Comparison of ENCODE assay signal across 19 mouse cellular contexts in genomic region chr19:20702074-20702473, GRCm38 (mm10). TPM values are rescaled to one million over a fixed set of nuclear protein-coding genes. Genes with fewer than 3 reads are reported as not detected.
DNase-seq lines count a peak whose midpoint lies in the region; ATAC-seq and TF ChIP-seq lines count a peak whose summit lies in the region.
"Had no signal": no experiment of that assay in that cellular context is flagged by ENCODE, and none has a peak within 500 bp of the region (broad histone marks: within the 10 kb centered on the region; RNA-seq: fewer than 3 reads in every experiment).

No protein-coding gene starts in this region.

- no peaks in the 10 kb centered on the region for H3K27me3 ChIP-seq in midbrain, embryonic 11.5 days (ENCODE audit: control insufficient read depth, insufficient read depth, low read length)
- no peaks in the 10 kb centered on the region for H3K27me3 ChIP-seq in midbrain, postnatal 0 days (ENCODE audit: insufficient read depth, low read length)
- H3K27me3 ChIP-seq in embryonic facial prominence, embryonic 10.5 days (replicated peaks; ENCODE audit: low read depth, poor library complexity, severe bottlenecking) = no peaks in the 10 kb centered on the region
- no peaks in the 10 kb centered on the region for H3K27me3 ChIP-seq in midbrain, embryonic 14.5 days (ENCODE audit: control insufficient read depth, insufficient read depth, low read length)
- H3K27me3 ChIP-seq: heart, embryonic 12.5 days; limb, embryonic 15.5 days; liver, embryonic 15.5 days had no signal

- TF ChIP-seq CTCF in midbrain, postnatal 0 days (IDR thresholded peaks at IDR 0.05) = no peak

- WGBS in midbrain, embryonic 11.5 days = 41% methylated on average over 3 of the region's 3 CpGs
- WGBS in midbrain, postnatal 0 days = 23% methylated on average over 3 of the region's 3 CpGs
- WGBS in embryonic facial prominence, embryonic 10.5 days = 40% methylated on average over 3 of the region's 3 CpGs
- 27% methylated on average over 3 of the region's 3 CpGs for WGBS in midbrain, embryonic 14.5 days

- H3K4me2 ChIP-seq in midbrain, embryonic 11.5 days = no peak overlapping the region
- no peak overlapping the region for H3K4me2 ChIP-seq in midbrain, postnatal 0 days (ENCODE audit: low read depth, low read length, poor library complexity, severe bottlenecking)
- no peak overlapping the region for H3K4me2 ChIP-seq in midbrain, embryonic 14.5 days (ENCODE audit: low read length)
- H3K4me2 ChIP-seq: heart, embryonic 12.5 days; limb, embryonic 15.5 days; liver, embryonic 15.5 days had no signal

- no peaks in the 10 kb centered on the region for H3K36me3 ChIP-seq in midbrain, embryonic 11.5 days (ENCODE audit: control insufficient read depth, insufficient read depth, low read length)
- no peaks in the 10 kb centered on the region for H3K36me3 ChIP-seq in midbrain, postnatal 0 days (ENCODE audit: insufficient read depth, low read length)
- H3K36me3 ChIP-seq in embryonic facial prominence, embryonic 10.5 days (replicated peaks) = no peaks in the 10 kb centered on the region
- no peaks in the 10 kb centered on the region for H3K36me3 ChIP-seq in midbrain, embryonic 14.5 days (ENCODE audit: control insufficient read depth, insufficient read depth, low read length)
- H3K36me3 ChIP-seq: heart, embryonic 12.5 days; limb, embryonic 15.5 days; liver, embryonic 15.5 days had no signal

- no peaks in the 10 kb centered on the region for H3K9me3 ChIP-seq in midbrain, embryonic 11.5 days (ENCODE audit: control insufficient read depth, low read length)
- H3K9me3 ChIP-seq in midbrain, postnatal 0 days (ENCODE audit: low read length) = no peaks in the 10 kb centered on the region
- no peaks in the 10 kb centered on the region for H3K9me3 ChIP-seq in embryonic facial prominence, embryonic 10.5 days
- no peaks in the 10 kb centered on the region for H3K9me3 ChIP-seq in midbrain, embryonic 14.5 days (ENCODE audit: control insufficient read depth, low read length)
- H3K9me3 ChIP-seq: heart, embryonic 12.5 days; limb, embryonic 15.5 days; liver, embryonic 15.5 days had no signal

- H3K4me3 ChIP-seq in midbrain, embryonic 11.5 days (ENCODE audit: low read depth, low read length) = no peak overlapping the region
- no peak overlapping the region for H3K4me3 ChIP-seq in midbrain, postnatal 0 days (ENCODE audit: low read depth, low read length)
- no peak overlapping the region for H3K4me3 ChIP-seq in embryonic facial prominence, embryonic 10.5 days
- H3K4me3 ChIP-seq in midbrain, embryonic 14.5 days (replicated peaks; ENCODE audit: low read depth, low read length) = no peak overlapping the region
- H3K4me3 ChIP-seq: gastrocnemius, adult 2 months; heart, embryonic 12.5 days; limb, embryonic 15.5 days; liver, embryonic 15.5 days had no signal

- no peaks in the 10 kb centered on the region for H3K4me1 ChIP-seq in midbrain, embryonic 11.5 days (ENCODE audit: control insufficient read depth, insufficient read depth, low read length)
- no peaks in the 10 kb centered on the region for H3K4me1 ChIP-seq in midbrain, postnatal 0 days (ENCODE audit: insufficient read depth, low read length)
- H3K4me1 ChIP-seq in embryonic facial prominence, embryonic 10.5 days = peaks cover 16% of the 10 kb centered on the region
- no peaks in the 10 kb centered on the region for H3K4me1 ChIP-seq in midbrain, embryonic 14.5 days (ENCODE audit: control insufficient read depth, insufficient read depth, low read length)
- H3K4me1 ChIP-seq: heart, embryonic 12.5 days; limb, embryonic 15.5 days; liver, embryonic 15.5 days had no signal

- no peak overlapping the region for H3K27ac ChIP-seq in midbrain, embryonic 11.5 days (ENCODE audit: low read depth, low read length)
- H3K27ac ChIP-seq in midbrain, postnatal 0 days (ENCODE audit: low read depth, low read length) = no peak overlapping the region
- H3K27ac ChIP-seq in embryonic facial prominence, embryonic 10.5 days (replicated peaks) = 0 out of 2 replicates have a peak overlapping the region, but pooled peaks have one; percentile 24
- no peak overlapping the region for H3K27ac ChIP-seq in midbrain, embryonic 14.5 days (replicated peaks; ENCODE audit: low read depth, low read length)
- H3K27ac ChIP-seq: gastrocnemius, adult 2 months; limb, embryonic 15.5 days; liver, embryonic 15.5 days had no signal

- H3K9ac ChIP-seq in midbrain, embryonic 11.5 days (ENCODE audit: low read length) = no peak overlapping the region
- H3K9ac ChIP-seq in midbrain, postnatal 0 days (replicated peaks; ENCODE audit: low read length, poor library complexity, severe bottlenecking) = no peak overlapping the region
- H3K9ac ChIP-seq in midbrain, embryonic 14.5 days (replicated peaks; ENCODE audit: low read length) = no peak overlapping the region
- H3K9ac ChIP-seq: heart, embryonic 12.5 days; limb, embryonic 15.5 days; liver, embryonic 15.5 days had no signal

- DNase-seq in midbrain, embryonic 11.5 days (ENCODE audit: low spot score, missing footprints) = no peak
- no peak for DNase-seq in midbrain, postnatal 0 days (ENCODE audit: low spot score)
- DNase-seq in embryo, embryonic 10.5 days (ENCODE audit: low spot score) = peak; percentile 53
- DNase-seq in embryonic facial prominence, embryonic 10.5 days (ENCODE audit: low spot score) = peak; percentile 15
- DNase-seq in midbrain, embryonic 14.5 days = peak; percentile 5
- no peak for DNase-seq in lung, postnatal 14 days
- DNase-seq in urinary bladder, adult 18-20 months (ENCODE audit: low spot score in 2 of 2) = no peak
- DNase-seq: adrenal gland, adult 8-10 months; cerebellum, adult 9-10 months; gastrocnemius, adult 2 months; heart, postnatal 14 days; kidney, adult 9 months; kidney, postnatal 25 days; thymus, postnatal 36 days had no signal

- ATAC-seq in midbrain, embryonic 11.5 days (ENCODE audit: low FRiP score) = peak; percentile 83
- ATAC-seq in midbrain, postnatal 0 days (ENCODE audit: low FRiP score) = no peak
- no peak for ATAC-seq in midbrain, embryonic 14.5 days (ENCODE audit: low FRiP score, low TSS enrichment)
- ATAC-seq: inflammation-experienced regulatory T-cells, adult 6 months had no signal

RNA-seq across cellular contexts. Expression of gene Aldh1a7, which starts 25.3 kb away (rescaled TPM):
- polyA plus RNA-seq in midbrain, embryonic 11.5 days (2014; fragmentation: Nextera tagmentation; extraction: Ambion mirVana) = 0.53 and 0.59 TPM in 2 replicates
- 0.93 and 1.2 TPM in 2 replicates for total RNA-seq in midbrain, postnatal 0 days (2014; rRNA removed)
- polyA plus RNA-seq in midbrain, postnatal 0 days (2015; fragmentation: Nextera tagmentation; extraction: Ambion mirVana) = 0.98 and 1.2 TPM in 2 replicates
- 2.8 and 3.6 TPM in 2 replicates for polyA plus RNA-seq in embryonic facial prominence, embryonic 10.5 days (2016; fragmentation: Nextera tagmentation; extraction: Ambion mirVana)
- polyA plus RNA-seq in midbrain, embryonic 14.5 days (2014; fragmentation: Nextera tagmentation; extraction: Ambion mirVana) = 0.27 and 0.53 TPM in 2 replicates
- total RNA-seq: granulocyte monocyte progenitor cell, adult 5-6 weeks had no signal
- polyA plus RNA-seq: inflammation-experienced regulatory T-cells, adult 6 months had no signal

Comparison
In these comparisons a context has a peak if more than half of its experiments do, and no peak if none do; other contexts are left out.
1. DNase-seq: peak in embryo, embryonic 10.5 days (single experiment), embryonic facial prominence, embryonic 10.5 days (single experiment) and midbrain, embryonic 14.5 days (single experiment); none in midbrain, embryonic 11.5 days (single experiment), midbrain, postnatal 0 days (single experiment), lung, postnatal 14 days (single experiment) and urinary bladder, adult 18-20 months (0 of 2).